Mouse (Mus musculus): ENCODE measurements at regions not wholly inside any gene's neighbourhood (a gene's known extent, or its start where the extent isn't known, plus 50 kb on each side); places are given as distances from the start of the nearest gene placed in this dataset.

- Histone ChIP-seq H3K4me3 (ENCODE audit: low read length) (no peak overlapping the region), H3K9me3 (ENCODE audit: control insufficient read depth, low read length) (no peaks in the 10 kb centered on the region), H3K36me3 (ENCODE audit: control insufficient read depth, insufficient read depth, low read length) (no peaks in the 10 kb centered on the region), H3K4me2 (ENCODE audit: low read depth, low read length) (no peak overlapping the region), H3K9ac (ENCODE audit: low read length) (no peak overlapping the region), H3K27me3 (ENCODE audit: control insufficient read depth, insufficient read depth, low read depth, low read length) (no peaks in the 10 kb centered on the region), H3K27ac (ENCODE audit: low read length) (no peak overlapping the region), H3K4me1 (replicated peaks; ENCODE audit: control insufficient read depth, insufficient read depth, low read length) (no peaks in the 10 kb centered on the region)
- ATAC-seq (ENCODE audit: low read depth), result no peak
- WGBS, result 53% methylated on average over 4 of the region's 4 CpGs
Measured at GRCm38 (mm10) chr5:41563441-41563840, 144.5 kb downstream of the Rab28 start.

GRCm38 (mm10) chr5:41562299-41562698 is 145.7 kb downstream of the Rab28 start:
- H3K27me3 ChIP-seq (ENCODE audit: control insufficient read depth, insufficient read depth, low read depth, low read length), result no peaks in the 10 kb centered on the region
- H3K36me3 ChIP-seq (ENCODE audit: control insufficient read depth, insufficient read depth, low read length), result no peaks in the 10 kb centered on the region
- WGBS, result 73% methylated on average over 1 of the region's 1 CpGs
- no peak overlapping the region for H3K4me3 ChIP-seq (ENCODE audit: low read length)
- H3K4me2 ChIP-seq (ENCODE audit: low read depth, low read length), result no peak overlapping the region
- H3K4me1 ChIP-seq (replicated peaks; ENCODE audit: control insufficient read depth, insufficient read depth, low read length), result no peaks in the 10 kb centered on the region
- no peak overlapping the region for H3K27ac ChIP-seq (ENCODE audit: low read length)
- H3K9me3 ChIP-seq (ENCODE audit: control insufficient read depth, low read length), result no peaks in the 10 kb centered on the region
- H3K9ac ChIP-seq (ENCODE audit: low read length), result no peak overlapping the region
- ATAC-seq (ENCODE audit: low read depth), result no peak

DNA sequence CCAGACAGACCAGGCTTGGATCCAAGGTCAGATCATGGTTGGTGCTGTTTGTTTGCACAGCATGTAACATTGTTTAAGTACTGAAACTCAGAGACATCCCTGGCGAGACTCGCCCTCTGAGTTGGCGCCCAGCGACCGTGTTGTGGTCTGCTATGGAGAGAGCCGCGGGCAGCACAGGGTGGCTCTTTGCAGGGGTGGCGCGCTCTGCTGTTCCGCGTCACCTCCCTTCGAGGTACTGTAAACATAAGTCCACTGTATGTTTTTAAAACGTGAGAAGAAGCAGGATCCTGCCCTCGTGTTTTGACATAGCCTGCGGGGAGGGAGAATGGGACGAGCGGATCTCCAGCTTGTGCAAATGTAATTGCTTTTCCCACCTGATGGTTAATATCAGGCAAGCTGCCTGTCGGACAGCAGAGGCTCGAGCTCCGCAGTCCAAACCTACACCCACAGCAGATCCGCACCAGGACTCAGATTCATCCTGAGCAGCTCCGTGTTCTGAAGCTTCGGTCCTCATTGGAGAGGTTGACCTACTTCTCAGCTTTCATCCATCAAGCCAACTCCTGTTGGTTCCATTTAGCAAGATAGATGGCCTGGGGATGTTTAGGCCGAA is 151.2 kb downstream of the Rab28 start:
- 0 out of 2 replicates have a peak overlapping the region, but pooled peaks have one; percentile 20 for H3K9ac ChIP-seq (ENCODE audit: low read length)
- peak overlapping the region; percentile 57 for H3K4me2 ChIP-seq (ENCODE audit: low read depth, low read length)
- ATAC-seq (ENCODE audit: low read depth), result 0 out of 2 replicates have a peak, but pooled peaks have one; percentile 38
- no peaks in the 10 kb centered on the region for H3K36me3 ChIP-seq (ENCODE audit: control insufficient read depth, insufficient read depth, low read length)
- no peaks in the 10 kb centered on the region for H3K9me3 ChIP-seq (ENCODE audit: control insufficient read depth, low read length)
- no peaks in the 10 kb centered on the region for H3K27me3 ChIP-seq (ENCODE audit: control insufficient read depth, insufficient read depth, low read depth, low read length)
- peaks cover 3% of the 10 kb centered on the region; the same call in 1 of the 2 replicates for H3K4me1 ChIP-seq (replicated peaks; ENCODE audit: control insufficient read depth, insufficient read depth, low read length)
- no peak overlapping the region for H3K27ac ChIP-seq (ENCODE audit: low read length)
- peak overlapping the region; percentile 32 for H3K4me3 ChIP-seq (ENCODE audit: low read length)
- whole genome bisulfite sequencing, result 18% methylated on average over 24 of the region's 24 CpGs

DNA sequence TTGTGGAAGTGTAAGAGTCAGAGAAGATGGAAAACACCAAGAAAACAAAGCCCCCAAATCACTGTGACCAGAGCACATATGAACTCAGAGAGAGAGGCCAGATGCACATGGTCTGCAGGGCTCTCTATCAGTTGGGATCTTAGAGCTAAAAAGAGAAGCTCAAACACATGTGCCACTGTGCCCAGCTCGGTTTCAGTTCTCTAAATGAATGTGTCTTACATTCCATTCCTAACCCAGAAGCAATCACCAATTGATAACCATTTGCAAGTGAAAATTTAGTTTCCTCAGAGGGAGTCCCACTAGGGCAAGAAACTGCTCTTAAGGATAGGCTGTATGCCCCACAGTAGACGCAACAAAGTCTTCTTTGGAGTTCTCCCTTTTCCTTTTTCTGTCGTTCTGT is 153.6 kb downstream of the Rab28 start:
- H3K4me1 ChIP-seq (replicated peaks; ENCODE audit: control insufficient read depth, insufficient read depth, low read length), result peaks cover 3% of the 10 kb centered on the region; the same call in 1 of the 2 replicates
- ATAC-seq (ENCODE audit: low read depth), result no peak
- no peaks in the 10 kb centered on the region for H3K36me3 ChIP-seq (ENCODE audit: control insufficient read depth, insufficient read depth, low read length)
- H3K4me2 ChIP-seq (ENCODE audit: low read depth, low read length), result no peak overlapping the region
- 67% methylated on average over 3 of the region's 3 CpGs for WGBS
- H3K27me3 ChIP-seq (ENCODE audit: control insufficient read depth, insufficient read depth, low read depth, low read length), result no peaks in the 10 kb centered on the region
- no peak overlapping the region for H3K27ac ChIP-seq (ENCODE audit: low read length)
- no peaks in the 10 kb centered on the region for H3K9me3 ChIP-seq (ENCODE audit: control insufficient read depth, low read length)
- H3K9ac ChIP-seq (ENCODE audit: low read length), result no peak overlapping the region
- no peak overlapping the region for H3K4me3 ChIP-seq (ENCODE audit: low read length)

GRCm38 (mm10) chr5:41550063-41550462 is 157.9 kb downstream of the Rab28 start:
- no peaks in the 10 kb centered on the region for H3K27me3 ChIP-seq (ENCODE audit: control insufficient read depth, insufficient read depth, low read depth, low read length)
- H3K4me1 ChIP-seq (replicated peaks; ENCODE audit: control insufficient read depth, insufficient read depth, low read length), result no peaks in the 10 kb centered on the region
- H3K36me3 ChIP-seq (ENCODE audit: control insufficient read depth, insufficient read depth, low read length), result no peaks in the 10 kb centered on the region
- ATAC-seq (ENCODE audit: low read depth), result no peak
- H3K9ac ChIP-seq (ENCODE audit: low read length), result no peak overlapping the region
- H3K9me3 ChIP-seq (ENCODE audit: control insufficient read depth, low read length), result no peaks in the 10 kb centered on the region
- no peak overlapping the region for H3K27ac ChIP-seq (ENCODE audit: low read length)
- no peak overlapping the region for H3K4me2 ChIP-seq (ENCODE audit: low read depth, low read length)
- no peak overlapping the region for H3K4me3 ChIP-seq (ENCODE audit: low read length)
- WGBS, result 46% methylated on average over 2 of the region's 2 CpGs

DNA sequence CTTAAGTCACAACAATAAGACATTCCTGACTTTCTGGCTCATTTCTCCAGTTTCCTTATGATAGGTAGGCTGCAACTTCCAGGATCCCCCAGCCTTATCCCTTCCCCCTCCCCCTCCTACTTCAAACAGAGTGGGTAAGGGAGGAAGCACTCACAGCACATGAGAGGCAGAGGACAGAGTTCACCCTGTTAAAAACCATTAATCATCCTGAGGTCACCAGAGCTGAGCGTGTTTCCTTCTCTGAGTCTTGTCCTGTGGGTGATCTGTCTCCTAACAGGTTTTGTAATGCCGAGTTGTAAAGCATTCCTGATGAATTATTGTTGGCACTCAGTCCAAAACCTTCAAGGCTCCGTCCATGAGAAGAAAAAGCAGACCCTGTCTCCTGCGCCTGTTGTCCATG is 161.0 kb downstream of the Rab28 start:
- no peaks in the 10 kb centered on the region for H3K4me1 ChIP-seq (replicated peaks; ENCODE audit: control insufficient read depth, insufficient read depth, low read length)
- H3K4me2 ChIP-seq (ENCODE audit: low read depth, low read length), result no peak overlapping the region
- no peak overlapping the region for H3K9ac ChIP-seq (ENCODE audit: low read length)
- H3K27me3 ChIP-seq (ENCODE audit: control insufficient read depth, insufficient read depth, low read depth, low read length), result no peaks in the 10 kb centered on the region
- H3K4me3 ChIP-seq (ENCODE audit: low read length), result no peak overlapping the region
- H3K9me3 ChIP-seq (ENCODE audit: control insufficient read depth, low read length), result no peaks in the 10 kb centered on the region
- 8% methylated on average over 4 of the region's 4 CpGs for WGBS
- H3K27ac ChIP-seq (ENCODE audit: low read length), result no peak overlapping the region
- ATAC-seq (ENCODE audit: low read depth), result no peak
- no peaks in the 10 kb centered on the region for H3K36me3 ChIP-seq (ENCODE audit: control insufficient read depth, insufficient read depth, low read length)

DNA sequence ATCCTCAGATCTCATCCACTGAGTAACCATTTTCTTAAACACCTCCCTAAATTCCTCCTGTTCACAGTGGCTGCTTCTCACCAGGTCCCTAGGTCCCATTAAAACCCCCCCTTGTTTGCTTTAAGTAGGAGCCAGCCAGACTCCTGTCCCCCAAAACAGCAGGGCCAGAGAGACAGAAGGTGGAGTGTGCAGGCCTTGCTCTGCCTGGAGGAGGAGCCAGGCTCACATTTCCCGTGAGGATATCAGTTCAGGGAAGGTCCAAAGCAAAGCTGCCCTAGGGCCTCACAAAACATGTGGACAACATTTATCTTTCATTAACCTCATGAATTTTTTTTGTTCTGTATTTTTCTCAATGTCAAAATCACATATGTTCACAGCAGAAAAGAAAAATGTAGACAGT is 167.2 kb downstream of the Rab28 start:
- WGBS, result 13% methylated on average over 1 of the region's 1 CpGs
- Histone ChIP-seq H3K27me3 (ENCODE audit: control insufficient read depth, insufficient read depth, low read depth, low read length) (no peaks in the 10 kb centered on the region), H3K27ac (ENCODE audit: low read length) (no peak overlapping the region), H3K4me1 (replicated peaks; ENCODE audit: control insufficient read depth, insufficient read depth, low read length) (no peaks in the 10 kb centered on the region), H3K36me3 (ENCODE audit: control insufficient read depth, insufficient read depth, low read length) (no peaks in the 10 kb centered on the region), H3K9me3 (ENCODE audit: control insufficient read depth, low read length) (no peaks in the 10 kb centered on the region), H3K4me3 (ENCODE audit: low read length) (no peak overlapping the region), H3K9ac (ENCODE audit: low read length) (no peak overlapping the region), H3K4me2 (ENCODE audit: low read depth, low read length) (no peak overlapping the region)
- no peak for ATAC-seq (ENCODE audit: low read depth)

- no peaks in the 10 kb centered on the region for H3K9me3 ChIP-seq (ENCODE audit: control insufficient read depth, low read length)
- H3K27ac ChIP-seq (ENCODE audit: low read length), result no peak overlapping the region
- H3K4me2 ChIP-seq (ENCODE audit: low read depth, low read length), result no peak overlapping the region
- H3K27me3 ChIP-seq (ENCODE audit: control insufficient read depth, insufficient read depth, low read depth, low read length), result no peaks in the 10 kb centered on the region
- H3K4me3 ChIP-seq (ENCODE audit: low read length), result no peak overlapping the region
- no peaks in the 10 kb centered on the region for H3K4me1 ChIP-seq (replicated peaks; ENCODE audit: control insufficient read depth, insufficient read depth, low read length)
- 53% methylated on average over 2 of the region's 2 CpGs for WGBS
- H3K9ac ChIP-seq (ENCODE audit: low read length), result no peak overlapping the region
- no peak for ATAC-seq (ENCODE audit: low read depth)
- no peaks in the 10 kb centered on the region for H3K36me3 ChIP-seq (ENCODE audit: control insufficient read depth, insufficient read depth, low read length)
Measured at GRCm38 (mm10) chr5:41534598-41534997, 173.4 kb downstream of the Rab28 start.

Data from lung, embryonic 16.5 days (tissue).